Mouse (Mus musculus): Measurements from ENCODE around the gene Timm23.

The Timm23 gene

DNA sequence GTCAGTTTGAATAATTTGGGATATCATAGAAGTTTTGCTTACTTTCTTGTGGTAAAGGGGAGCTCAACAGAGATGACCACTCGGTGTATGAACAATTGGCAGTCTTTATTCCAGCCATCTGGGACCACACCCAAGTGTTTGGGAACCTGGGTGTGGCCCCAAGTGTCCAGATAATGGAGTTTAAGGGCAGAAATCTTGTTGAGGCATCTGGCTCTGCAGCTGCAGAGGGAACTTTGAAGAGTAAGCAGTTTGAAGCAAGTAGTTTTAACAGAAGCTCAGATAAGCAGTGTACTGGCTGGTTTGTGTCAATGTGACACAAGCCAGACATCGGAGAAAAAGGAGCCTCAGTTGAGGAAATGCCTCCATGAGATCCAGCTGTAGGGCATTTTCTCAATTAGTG lies 67.4 kb downstream of the Timm23 start:
- no peak for DNase-seq (ENCODE audit: low read depth, low spot score)

DNA sequence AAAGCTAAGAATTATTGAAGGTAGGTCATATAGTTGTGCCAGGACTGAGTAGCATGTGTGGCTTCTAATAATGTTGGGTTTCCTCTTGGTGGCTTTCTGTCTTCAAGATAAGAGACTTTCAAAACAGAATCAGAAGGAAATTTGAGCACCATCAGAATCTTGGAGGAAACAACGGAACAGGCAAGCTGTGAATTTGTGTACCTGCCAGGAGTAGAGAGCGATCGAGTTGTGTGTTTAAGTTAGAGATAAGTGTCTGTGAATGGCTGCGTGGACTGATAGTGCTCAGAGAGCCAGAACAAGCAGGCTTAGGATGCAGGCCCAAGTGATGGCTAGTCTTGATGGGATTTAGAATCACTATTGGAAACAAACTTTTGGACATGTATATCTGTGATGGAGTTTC lies 69.9 kb downstream of the Timm23 start:
- DNase-seq (ENCODE audit: low read depth, low spot score) = no peak
